Mouse (Mus musculus) forebrain, embryonic 16.5 days (tissue): Measurements from ENCODE around the gene Zkscan5. TPM values are rescaled to one million over a fixed set of nuclear protein-coding genes. Genes with fewer than 3 reads are reported as not detected.
"Not testable (repeated sequence)": the region's sequence is repeated elsewhere in the genome, so short reads cannot be mapped to it uniquely, and the experiment has no call there.

ENCODE experiments used
- ATAC-seq: fragments of 200-750 bp; cut with Nextera tagmentation; 2 replicates; pipeline ENCODE4 v1.8.0; 2017; ENCODE audit warnings: mild to moderate bottlenecking, moderate library complexity
- H3K27ac ChIP-seq: fragments of 300-500 bp; sonication (generic); 2 replicates; pipeline ENCODE4 v1.5.1; 2014; ENCODE audit warnings: low read length, control low read depth
- H3K27me3 ChIP-seq: fragments of 300-500 bp; sonication (generic); replicated peaks from 2 replicates; pipeline ENCODE4 v1.6.1; 2014; ENCODE audit warnings: low read length; ENCODE audit not compliant: control insufficient read depth, insufficient read depth
- H3K36me3 ChIP-seq: fragments of 300-500 bp; sonication (generic); 2 replicates; pipeline ENCODE4 v1.6.1; 2014; ENCODE audit not compliant: control insufficient read depth, insufficient read depth
- H3K4me1 ChIP-seq: fragments of 300-500 bp; sonication (generic); replicated peaks from 2 replicates; pipeline ENCODE4 v1.6.1; 2014; ENCODE audit warnings: low read length; ENCODE audit not compliant: control insufficient read depth, insufficient read depth
- H3K4me2 ChIP-seq: fragments of 300-500 bp; sonication (generic); 2 replicates; pipeline ENCODE4 v1.6.1; 2014; ENCODE audit warnings: mild to moderate bottlenecking, low read length, control low read depth
- H3K4me3 ChIP-seq: fragments of 300-500 bp; sonication (generic); replicated peaks from 2 replicates; pipeline ENCODE4 v1.5.1; 2014; ENCODE audit warnings: mild to moderate bottlenecking, low read length, control low read depth
- H3K9ac ChIP-seq: fragments of 300-500 bp; sonication (generic); replicated peaks from 2 replicates; pipeline ENCODE4 v1.6.1; 2014; ENCODE audit warnings: low read depth, low read length, control low read depth
- H3K9me3 ChIP-seq: fragments of 300-500 bp; sonication (generic); 2 replicates; pipeline ENCODE4 v1.6.1; 2016; ENCODE audit warnings: low read length; ENCODE audit not compliant: control insufficient read depth
- whole genome bisulfite sequencing: fragments of 180-500 bp; shearing (Covaris S2); extraction: QIAGEN DNeasy Blood & Tissue Kit; methylation state at CpG from one replicate; pipeline ENCODE4 v1.1.7; 2014; 5-methylcytosine and 5-hydroxymethylcytosine counted together
- polyA plus RNA-seq: library from polyadenylated mRNA; unstranded; fragments of >200 nt; fragmentation: Nextera tagmentation; extraction: Ambion mirVana; gene quantifications from 2 replicates; pipeline ENCODE4 v1.2.1, GENCODE M21; 2015

Zkscan5 gene
- polyA plus RNA-seq, 1 experiment from 2014 or later, result 17.4 TPM

- H3K27me3 ChIP-seq, H3K9ac ChIP-seq, H3K4me2 ChIP-seq, ATAC-seq, H3K9me3 ChIP-seq, H3K4me3 ChIP-seq, H3K27ac ChIP-seq, H3K36me3 ChIP-seq: not testable (repeated sequence)
- H3K4me1 ChIP-seq, result peaks cover 15% of the 10 kb centered on the region
- WGBS, result 56% methylated on average over 11 of the region's 11 CpGs
These were observed 4.0 kb downstream of the Zkscan5 start for GRCm38 (mm10) chr5:145208391-145208790.

DNA sequence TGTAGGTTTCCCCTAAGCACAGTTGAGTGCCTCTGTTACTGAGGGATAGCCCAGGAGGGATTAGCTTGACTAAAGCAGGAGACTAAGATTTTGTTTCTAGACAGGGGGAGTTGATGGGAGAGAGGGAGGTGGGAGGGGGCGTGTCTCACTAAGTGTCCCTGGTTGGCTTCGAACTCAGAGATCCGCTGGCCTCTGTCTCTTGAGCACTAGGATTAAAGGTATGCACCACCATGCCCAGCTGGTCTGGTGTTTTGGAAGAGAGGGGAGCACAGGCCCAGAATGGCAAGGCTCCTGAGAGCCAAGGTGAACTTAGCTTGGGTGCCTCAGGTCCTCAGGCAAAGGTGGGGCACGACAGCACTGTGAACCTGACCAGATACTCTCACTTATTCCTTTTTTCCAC, 7.0 kb downstream of the Zkscan5 start:
- Histone ChIP-seq H3K4me1 (0 out of 2 replicates have a peak, but pooled peaks cover 3% of the 10 kb centered on the region), H3K27ac (no peak overlapping the region), H3K9me3 (no peaks in the 10 kb centered on the region), H3K27me3 (no peaks in the 10 kb centered on the region), H3K9ac (no peak overlapping the region), H3K36me3 (peaks cover 7% of the 10 kb centered on the region), H3K4me3 (no peak overlapping the region), H3K4me2 (no peak overlapping the region)
- no peak for ATAC-seq
- WGBS, result 94% methylated on average over 4 of the region's 4 CpGs

GRCm38 (mm10) chr5:145212216-145212615, 7.9 kb downstream of the Zkscan5 start:
- ATAC-seq, result no peak
- WGBS, result 90% methylated on average over 4 of the region's 4 CpGs
- Histone ChIP-seq H3K4me3 (no peak overlapping the region), H3K4me2 (no peak overlapping the region), H3K9ac (no peak overlapping the region), H3K9me3 (no peaks in the 10 kb centered on the region), H3K4me1 (no peaks in the 10 kb centered on the region), H3K36me3 (peaks cover 7% of the 10 kb centered on the region), H3K27ac (no peak overlapping the region), H3K27me3 (no peaks in the 10 kb centered on the region)

GRCm38 (mm10) chr5:145213505-145213904, 9.1 kb downstream of the Zkscan5 start:
- no peak overlapping the region for H3K4me3 ChIP-seq
- H3K36me3 ChIP-seq, result peaks cover 11% of the 10 kb centered on the region
- no peak overlapping the region for H3K9ac ChIP-seq
- no peaks in the 10 kb centered on the region for H3K9me3 ChIP-seq
- no peaks in the 10 kb centered on the region for H3K4me1 ChIP-seq
- ATAC-seq, result no peak
- no peaks in the 10 kb centered on the region for H3K27me3 ChIP-seq
- no peak overlapping the region for H3K4me2 ChIP-seq
- H3K27ac ChIP-seq, result no peak overlapping the region
- WGBS, result 89% methylated on average over 3 of the region's 3 CpGs

- no peak overlapping the region for H3K9ac ChIP-seq
- H3K4me1 ChIP-seq, result no peaks in the 10 kb centered on the region
- no peak overlapping the region for H3K4me2 ChIP-seq
- no peaks in the 10 kb centered on the region for H3K27me3 ChIP-seq
- H3K4me3 ChIP-seq, result no peak overlapping the region
- no peak overlapping the region for H3K27ac ChIP-seq
- WGBS, result 62% methylated on average over 4 of the region's 4 CpGs
- peaks cover 14% of the 10 kb centered on the region for H3K36me3 ChIP-seq
- H3K9me3 ChIP-seq, result no peaks in the 10 kb centered on the region
- no peak for ATAC-seq
These were observed 10.3 kb downstream of the Zkscan5 start for GRCm38 (mm10) chr5:145214679-145215078.

DNA sequence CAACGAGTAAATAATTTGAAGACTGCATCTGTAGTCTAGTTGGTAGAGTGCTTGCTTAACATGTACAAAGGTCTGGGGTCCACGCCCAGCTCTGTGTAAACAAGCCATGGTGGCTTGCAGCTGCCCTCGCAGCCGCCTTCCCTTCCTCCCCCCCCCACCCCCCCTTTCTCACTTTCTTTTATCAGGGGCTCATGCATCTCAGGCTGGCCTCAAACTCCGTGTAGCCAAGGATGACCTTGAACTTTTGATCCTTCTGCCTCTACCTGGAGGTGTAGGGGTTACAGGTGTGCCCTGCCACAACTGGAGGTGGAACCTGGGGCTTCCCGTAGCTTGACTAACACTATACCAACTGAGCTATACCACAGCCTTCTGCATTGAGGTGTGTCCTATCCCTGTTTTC, 13.4 kb downstream of the Zkscan5 start:
- H3K27ac ChIP-seq, result no peak overlapping the region
- no peaks in the 10 kb centered on the region for H3K4me1 ChIP-seq
- ATAC-seq, result no peak
- H3K4me3 ChIP-seq, result no peak overlapping the region
- no peaks in the 10 kb centered on the region for H3K27me3 ChIP-seq
- H3K9me3 ChIP-seq, result no peaks in the 10 kb centered on the region
- WGBS, result 90% methylated on average over 6 of the region's 6 CpGs
- H3K36me3 ChIP-seq, result peaks cover 28% of the 10 kb centered on the region
- no peak overlapping the region for H3K9ac ChIP-seq
- H3K4me2 ChIP-seq, result no peak overlapping the region

- no peak overlapping the region for H3K9ac ChIP-seq
- no peak overlapping the region for H3K27ac ChIP-seq
- peaks cover 28% of the 10 kb centered on the region for H3K36me3 ChIP-seq
- H3K4me3 ChIP-seq, result no peak overlapping the region
- H3K4me2 ChIP-seq, result no peak overlapping the region
- ATAC-seq, result no peak
- H3K4me1 ChIP-seq, result no peaks in the 10 kb centered on the region
- 97% methylated on average over 21 of the region's 21 CpGs for WGBS
- H3K27me3 ChIP-seq, result no peaks in the 10 kb centered on the region
- no peaks in the 10 kb centered on the region for H3K9me3 ChIP-seq
These were observed 13.8 kb downstream of the Zkscan5 start for GRCm38 (mm10) chr5:145218206-145218605.

DNA sequence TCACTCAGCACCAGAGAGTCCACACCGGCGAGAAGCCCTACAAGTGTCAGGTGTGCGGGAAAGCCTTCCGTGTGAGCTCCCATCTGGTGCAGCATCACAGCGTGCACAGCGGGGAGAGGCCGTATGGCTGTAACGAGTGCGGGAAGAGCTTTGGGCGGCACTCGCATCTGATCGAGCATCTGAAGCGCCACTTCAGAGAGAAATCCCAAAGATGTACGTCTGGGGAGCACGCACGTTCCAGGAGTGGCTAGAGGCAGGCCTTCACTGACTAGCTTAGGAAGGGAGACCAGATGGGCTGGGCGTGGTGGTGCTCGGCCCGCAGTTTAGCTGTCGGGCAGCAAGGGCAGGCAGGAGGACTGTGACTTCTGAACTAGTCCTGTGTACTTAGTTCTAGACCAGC, 14.3 kb downstream of the Zkscan5 start:
- no peak overlapping the region for H3K4me2 ChIP-seq
- WGBS, result 96% methylated on average over 20 of the region's 20 CpGs

GRCm38 (mm10) chr5:145219981-145220380, 15.6 kb downstream of the Zkscan5 start:
- H3K27me3 ChIP-seq, result no peaks in the 10 kb centered on the region
- WGBS, result 95% methylated on average over 8 of the region's 8 CpGs
- H3K4me2 ChIP-seq, result no peak overlapping the region
- H3K9ac ChIP-seq, result no peak overlapping the region
- H3K9me3 ChIP-seq, result no peaks in the 10 kb centered on the region
- no peak for ATAC-seq
- peaks cover 28% of the 10 kb centered on the region for H3K36me3 ChIP-seq
- no peak overlapping the region for H3K4me3 ChIP-seq
- H3K4me1 ChIP-seq, result no peaks in the 10 kb centered on the region
- H3K27ac ChIP-seq, result no peak overlapping the region

More for the DNA sequence above, 14.3 kb downstream of the Zkscan5 start:
- Histone ChIP-seq H3K9me3 (no peaks in the 10 kb centered on the region), H3K4me1 (no peaks in the 10 kb centered on the region), H3K27ac (no peak overlapping the region), H3K36me3 (peaks cover 28% of the 10 kb centered on the region), H3K4me3 (no peak overlapping the region), H3K27me3 (no peaks in the 10 kb centered on the region), H3K9ac (no peak overlapping the region)
- ATAC-seq, result no peak

GRCm38 (mm10) chr5:145222840-145223239, 18.5 kb downstream of the Zkscan5 start:
- no peak for ATAC-seq
- WGBS, result 87% methylated on average over 5 of the region's 5 CpGs

More at GRCm38 (mm10) chr5:145222840-145223239, 18.5 kb downstream of the Zkscan5 start:
- no peak overlapping the region for H3K4me3 ChIP-seq
- H3K36me3 ChIP-seq, result peaks cover 28% of the 10 kb centered on the region
- no peak overlapping the region for H3K9ac ChIP-seq
- no peak overlapping the region for H3K4me2 ChIP-seq
- no peaks in the 10 kb centered on the region for H3K4me1 ChIP-seq
- no peaks in the 10 kb centered on the region for H3K9me3 ChIP-seq
- 0 out of 2 replicates have a peak, but pooled peaks cover 2% of the 10 kb centered on the region for H3K27me3 ChIP-seq
- no peak overlapping the region for H3K27ac ChIP-seq
